Mouse (Mus musculus) T-helper 17 cell (primary cell): ENCODE data around the gene Lpar1.

Experiments used
- in situ Hi-C, 2 experiments: fragments of 300-600 bp; cut with MboI, MseI; formaldehyde crosslinking; loops; 1 replicate in 1 of 2; 2 replicates in 1 of 2; pipeline ENCODE4 v1.15.1; 2025; ENCODE audit warnings: high pct_unique_total_duplicates in 2 of 2

Gene Lpar1

GRCm38 (mm10) chr4:58507536-58507935 is 46.2 kb downstream of the Lpar1 start:
- in situ Hi-C loops, result no loop called here

- in situ Hi-C loops, result no loop called here
These were observed 46.9 kb downstream of the Lpar1 start for GRCm38 (mm10) chr4:58506539-58507527.

- in situ Hi-C loops, result no loop called here
These were observed 49.4 kb downstream of the Lpar1 start for GRCm38 (mm10) chr4:58504250-58504649.

GRCm38 (mm10) chr4:58501012-58501777 is 52.5 kb downstream of the Lpar1 start:
- in situ Hi-C loops, result no loop called here

- in situ Hi-C loops, result no loop called here
These were observed 53.9 kb downstream of the Lpar1 start for GRCm38 (mm10) chr4:58499831-58500230.

- in situ Hi-C loops, result no loop called here
These were observed 54.5 kb downstream of the Lpar1 start for GRCm38 (mm10) chr4:58499241-58499640.

- in situ Hi-C loops, result no loop called here
These were observed 55.0 kb downstream of the Lpar1 start for GRCm38 (mm10) chr4:58498734-58499133.

GRCm38 (mm10) chr4:58497284-58497683 is 56.4 kb downstream of the Lpar1 start:
- in situ Hi-C loops, result no loop called here

- in situ Hi-C loops, result no loop called here
These were observed 57.0 kb downstream of the Lpar1 start for GRCm38 (mm10) chr4:58496743-58497142.

GRCm38 (mm10) chr4:58491742-58492141 is 62.0 kb downstream of the Lpar1 start:
- in situ Hi-C loops, result no loop called here

- in situ Hi-C loops, result no loop called here
These were observed 63.3 kb downstream of the Lpar1 start for GRCm38 (mm10) chr4:58490374-58490773.

- in situ Hi-C loops, result no loop called here
These were observed 75.1 kb downstream of the Lpar1 start for GRCm38 (mm10) chr4:58478564-58478963.

GRCm38 (mm10) chr4:58477691-58478090 is 76.0 kb downstream of the Lpar1 start:
- in situ Hi-C loops, result no loop called here

- in situ Hi-C loops, result loop anchor here in 1 of 2 experiments (25.0 kb wide), 1 partner anchor 691 kb away; no protein-coding TSS in a partner anchor
These were observed 82.3 kb downstream of the Lpar1 start for GRCm38 (mm10) chr4:58471203-58471910.

GRCm38 (mm10) chr4:58469651-58470592 is 83.8 kb downstream of the Lpar1 start:
- in situ Hi-C loops, result loop anchor here in 1 of 2 experiments (10.0 to 25.0 kb wide), 3 partner anchors 685 to 1015 kb away; no protein-coding TSS in a partner anchor

- in situ Hi-C loops, result loop anchor here in 1 of 2 experiments (10.0 to 25.0 kb wide), 3 partner anchors 684 to 1016 kb away; no protein-coding TSS in a partner anchor
These were observed 84.7 kb downstream of the Lpar1 start for GRCm38 (mm10) chr4:58469035-58469434.

GRCm38 (mm10) chr4:58465586-58465985 is 88.1 kb downstream of the Lpar1 start:
- in situ Hi-C loops, result loop anchor here in 1 of 2 experiments (10.0 to 25.0 kb wide), 3 partner anchors 681 to 1019 kb away; no protein-coding TSS in a partner anchor

- in situ Hi-C loops, result loop anchor here in 1 of 2 experiments (10.0 to 25.0 kb wide), 3 partner anchors 680 to 1020 kb away; no protein-coding TSS in a partner anchor
These were observed 89.1 kb downstream of the Lpar1 start for GRCm38 (mm10) chr4:58464390-58465164.

- in situ Hi-C loops, result loop anchor here in 1 of 2 experiments (10.0 to 25.0 kb wide), 3 partner anchors 678 to 1022 kb away; no protein-coding TSS in a partner anchor
These were observed 90.7 kb downstream of the Lpar1 start for GRCm38 (mm10) chr4:58462990-58463389.
